Mouse (Mus musculus) ES-Bruce4 (cell line): Measurements from ENCODE around the gene Hecw1. TPM values are rescaled to one million over a fixed set of nuclear protein-coding genes. Genes with fewer than 3 reads are reported as not detected.

Experiments used
- H3K27ac ChIP-seq: 2 replicates; pipeline ENCODE4 v1.5.1; 2012; ENCODE audit warnings: low read length, inconsistent platforms; ENCODE audit not compliant: insufficient read depth
- H3K27me3 ChIP-seq: 2 replicates; pipeline ENCODE4 v1.6.1; 2012; ENCODE audit warnings: mild to moderate bottlenecking, low read length, inconsistent platforms; ENCODE audit not compliant: control insufficient read depth, poor library complexity, insufficient read depth, severe bottlenecking
- H3K36me3 ChIP-seq: 2 replicates; pipeline ENCODE4 v1.6.1; 2012; ENCODE audit warnings: inconsistent platforms, mild to moderate bottlenecking, low read length, moderate library complexity; ENCODE audit not compliant: control insufficient read depth, poor library complexity, insufficient read depth, severe bottlenecking
- H3K4me1 ChIP-seq: one replicate; pipeline ENCODE4 v1.8.1; 2011; ENCODE audit warnings: low read length; ENCODE audit not compliant: control insufficient read depth, insufficient read depth
- H3K4me3 ChIP-seq: 2 replicates; pipeline ENCODE4 v1.5.1; 2011; ENCODE audit warnings: low read depth, mild to moderate bottlenecking, low read length
- H3K9ac ChIP-seq: 2 replicates; pipeline ENCODE4 v1.6.1; 2012; ENCODE audit warnings: low read depth, mild to moderate bottlenecking, inconsistent platforms; ENCODE audit not compliant: poor library complexity, severe bottlenecking
- H3K9me3 ChIP-seq: replicated peaks from 2 replicates; pipeline ENCODE4 v1.6.1; 2012; ENCODE audit warnings: mild to moderate bottlenecking, low read length, inconsistent platforms; ENCODE audit not compliant: control insufficient read depth, poor library complexity, insufficient read depth, severe bottlenecking
- CTCF ChIP-seq: IDR thresholded peaks from one replicate; pipeline ENCODE4 v1.8.1; 2011; ENCODE audit warnings: low read depth, low read length
- EP300 ChIP-seq: IDR thresholded peaks from 2 replicates; pipeline ENCODE4 v1.6.1; 2011; ENCODE audit warnings: low read depth, low read length; ENCODE audit not compliant: insufficient read depth
- POLR2A ChIP-seq: IDR thresholded peaks from one replicate; pipeline ENCODE4 v1.8.1; 2011; ENCODE audit warnings: low read length; ENCODE audit not compliant: insufficient read depth
- polyA plus RNA-seq: library from polyadenylated mRNA; stranded (reverse); fragments of >200 nt; gene quantifications from 2 replicates; pipeline ENCODE4 v1.2.4, GENCODE M21; 2011; ENCODE audit warnings: low read depth; ENCODE audit not compliant: missing spikeins, insufficient read depth, insufficient read length

The Hecw1 gene
- polyA plus RNA-seq, 1 experiment: 0.70 TPM

GRCm38 (mm10) chr13:14496954-14497353, 26.1 kb downstream of the Hecw1 start:
- Histone ChIP-seq H3K27me3 (no peaks in the 10 kb centered on the region), H3K4me3 (no peak overlapping the region), H3K4me1 (no peaks in the 10 kb centered on the region), H3K36me3 (no peaks in the 10 kb centered on the region), H3K27ac (no peak overlapping the region), H3K9me3 (no peaks in the 10 kb centered on the region), H3K9ac (no peak overlapping the region)
- no peak for TF ChIP-seq CTCF
- TF ChIP-seq POLR2A: no peak
- no peak for TF ChIP-seq EP300

- TF ChIP-seq POLR2A (no peak), CTCF (no peak), EP300 (no peak)
- Histone ChIP-seq H3K4me1 (no peaks in the 10 kb centered on the region), H3K27ac (no peak overlapping the region), H3K4me3 (no peak overlapping the region), H3K36me3 (no peaks in the 10 kb centered on the region), H3K27me3 (no peaks in the 10 kb centered on the region), H3K9me3 (no peaks in the 10 kb centered on the region), H3K9ac (no peak overlapping the region)
Measured at GRCm38 (mm10) chr13:14487812-14488211, 35.2 kb downstream of the Hecw1 start.

DNA sequence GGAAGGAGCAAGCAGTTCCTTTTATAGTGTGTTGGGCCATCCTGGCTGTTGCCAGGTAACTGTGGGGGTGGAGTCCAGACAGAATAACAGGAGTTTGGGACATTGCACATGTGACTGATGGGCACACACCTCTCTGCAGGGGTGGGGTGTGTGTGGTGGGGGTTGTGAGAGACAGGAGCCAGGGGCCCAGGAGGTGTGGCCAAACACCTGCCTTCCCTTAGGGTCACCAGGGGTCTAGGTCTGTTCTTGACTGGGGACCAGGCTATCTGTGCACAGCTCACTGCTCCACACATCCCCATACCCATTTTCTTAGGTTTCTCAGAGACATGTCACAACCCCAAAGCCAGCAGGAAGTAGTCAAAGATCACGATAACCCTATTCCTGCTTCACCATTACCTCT, 51.9 kb downstream of the Hecw1 start:
- TF ChIP-seq POLR2A (no peak), EP300 (no peak), CTCF (no peak)
- H3K9ac ChIP-seq: no peak overlapping the region
- H3K4me3 ChIP-seq: no peak overlapping the region
- H3K36me3 ChIP-seq: no peaks in the 10 kb centered on the region
- H3K27ac ChIP-seq: no peak overlapping the region
- no peaks in the 10 kb centered on the region for H3K4me1 ChIP-seq
- H3K27me3 ChIP-seq: no peaks in the 10 kb centered on the region
- H3K9me3 ChIP-seq: no peaks in the 10 kb centered on the region

GRCm38 (mm10) chr13:14467517-14467916, 55.5 kb downstream of the Hecw1 start:
- TF ChIP-seq POLR2A (no peak), CTCF (no peak), EP300 (no peak)
- H3K4me1 ChIP-seq: no peaks in the 10 kb centered on the region
- H3K4me3 ChIP-seq: no peak overlapping the region
- no peaks in the 10 kb centered on the region for H3K9me3 ChIP-seq
- no peak overlapping the region for H3K27ac ChIP-seq
- H3K36me3 ChIP-seq: no peaks in the 10 kb centered on the region
- no peak overlapping the region for H3K9ac ChIP-seq
- H3K27me3 ChIP-seq: no peaks in the 10 kb centered on the region

DNA sequence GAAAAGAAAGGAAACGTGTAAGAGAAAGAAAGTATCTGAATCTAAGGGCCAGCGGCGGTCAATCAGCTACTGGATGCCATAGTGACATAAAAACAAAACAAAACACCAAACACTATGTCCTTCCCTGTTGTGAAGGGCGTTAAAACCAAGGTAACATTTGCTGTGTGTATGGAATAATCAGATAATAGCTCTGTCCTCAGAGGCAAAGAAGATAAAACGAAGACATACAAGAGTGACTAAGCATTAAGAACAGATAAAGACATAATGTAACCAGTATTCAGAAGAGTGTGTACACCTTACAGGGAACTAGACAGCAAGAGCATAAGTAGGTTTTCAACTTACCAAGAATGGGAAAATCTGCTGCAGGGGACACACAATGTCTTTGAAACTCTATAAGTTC, 62.0 kb downstream of the Hecw1 start:
- no peaks in the 10 kb centered on the region for H3K27me3 ChIP-seq
- no peak overlapping the region for H3K9ac ChIP-seq
- no peaks in the 10 kb centered on the region for H3K4me1 ChIP-seq
- no peak overlapping the region for H3K27ac ChIP-seq
- H3K9me3 ChIP-seq: no peaks in the 10 kb centered on the region
- no peaks in the 10 kb centered on the region for H3K36me3 ChIP-seq
- TF ChIP-seq POLR2A: no peak
- no peak for TF ChIP-seq CTCF
- TF ChIP-seq EP300: no peak
- H3K4me3 ChIP-seq: no peak overlapping the region

GRCm38 (mm10) chr13:14457043-14457442, 66.0 kb downstream of the Hecw1 start:
- Histone ChIP-seq H3K4me1 (no peaks in the 10 kb centered on the region), H3K4me3 (no peak overlapping the region), H3K9ac (no peak overlapping the region), H3K27me3 (no peaks in the 10 kb centered on the region), H3K9me3 (no peaks in the 10 kb centered on the region), H3K36me3 (no peaks in the 10 kb centered on the region), H3K27ac (no peak overlapping the region)
- no peak for TF ChIP-seq CTCF
- TF ChIP-seq POLR2A: no peak
- no peak for TF ChIP-seq EP300
